Mouse (Mus musculus) adrenal gland (tissue): Measurements from ENCODE around the gene Mrpl33.

Source experiments
- intact Hi-C: fragments of 180-260 bp; cut with DNase I; formaldehyde crosslinking; loops from one replicate; pipeline ENCODE4 v1.15.1; 2025
- microRNA-seq, 2 experiments: library from miRNA; unstranded; fragments of <30 nt; microRNA quantifications; one replicate each; pipeline ENCODE4; 2019

Mrpl33 gene

GRCm38 (mm10) chr5:31693191-31693590 is 96.5 kb downstream of the Mrpl33 start:
- intact Hi-C loops: loop anchor here (10.0 kb wide), 1 partner anchor 502 kb away; no protein-coding TSS in a partner anchor

- intact Hi-C loops: loop anchor here (2.0 to 10.0 kb wide), 5 partner anchors 65 to 498 kb away; partner anchors contain the start of genes Fosl2 and Mrpl33
Measured at GRCm38 (mm10) chr5:31696971-31697643, 100.4 kb downstream of the Mrpl33 start, which contains the start of gene Rbks. Rbks (minus strand) TSS chr5:31697627.

DNA sequence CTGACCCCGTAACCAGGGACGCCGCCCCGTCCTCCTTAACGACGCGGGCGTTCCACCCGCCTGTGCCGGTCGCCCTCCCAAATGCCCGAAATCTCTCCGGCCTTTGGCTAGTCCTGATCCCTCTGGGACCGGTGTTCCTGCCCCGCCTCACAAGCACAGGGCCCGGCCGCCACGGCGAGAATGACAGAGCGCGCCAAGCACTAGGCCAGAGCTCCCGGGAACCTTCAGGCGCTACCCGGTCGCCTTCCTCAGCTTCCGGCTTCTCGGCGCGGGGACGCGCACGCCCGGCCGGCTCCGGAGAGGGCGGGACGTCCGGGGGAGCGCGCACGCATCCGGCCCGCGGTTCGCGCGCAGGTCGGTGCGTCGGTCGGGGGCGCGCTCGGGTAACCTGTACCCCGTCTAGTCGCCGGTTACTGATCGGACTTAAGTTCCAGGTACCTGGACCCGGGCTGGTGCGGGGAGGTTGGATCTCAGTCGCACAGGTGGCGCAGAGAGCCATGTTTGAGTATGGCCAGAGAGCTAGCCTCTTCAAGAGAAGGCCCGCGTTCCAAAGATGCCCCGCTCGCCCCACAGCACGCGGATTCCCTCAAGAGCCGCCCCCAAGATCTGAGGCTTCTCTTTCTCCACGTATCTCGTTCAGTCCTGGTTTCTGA is 101.0 kb downstream of the Mrpl33 start, which contains the start of gene Babam2:
Gene Babam2 (plus strand): TSS at position 41 of the 653 bp plus-strand sequence.
- intact Hi-C loops: loop anchor here (2.0 to 10.0 kb wide), 5 partner anchors 65 to 497 kb away; partner anchors contain the start of genes Fosl2 and Mrpl33

- intact Hi-C loops: loop anchor here (5.0 to 10.0 kb wide), 4 partner anchors 66 to 496 kb away; partner anchors contain the start of genes Fosl2 and Mrpl33
Measured at GRCm38 (mm10) chr5:31698297-31698726, 101.6 kb downstream of the Mrpl33 start.

DNA sequence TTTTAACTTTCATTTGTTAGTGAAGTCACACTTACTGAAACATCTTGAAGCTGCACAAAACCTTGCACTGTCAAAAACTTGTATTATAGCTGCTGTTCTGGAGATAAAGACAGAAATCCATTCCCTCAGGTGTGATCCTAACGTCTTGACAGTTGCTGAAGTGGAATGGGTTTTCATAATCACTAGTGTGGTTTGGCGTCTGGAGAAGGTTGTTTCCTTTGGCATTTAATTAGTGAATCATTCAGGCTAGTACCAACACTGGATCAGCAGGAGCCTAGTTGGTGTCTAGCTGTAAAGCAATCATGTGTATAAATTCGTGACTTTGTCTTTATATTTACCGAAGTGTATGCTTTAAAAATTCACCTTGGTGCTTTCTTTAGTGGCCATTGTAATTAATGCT is 102.2 kb downstream of the Mrpl33 start:
- intact Hi-C loops: loop anchor here (5.0 to 10.0 kb wide), 4 partner anchors 67 to 496 kb away; partner anchors contain the start of genes Fosl2 and Mrpl33

DNA sequence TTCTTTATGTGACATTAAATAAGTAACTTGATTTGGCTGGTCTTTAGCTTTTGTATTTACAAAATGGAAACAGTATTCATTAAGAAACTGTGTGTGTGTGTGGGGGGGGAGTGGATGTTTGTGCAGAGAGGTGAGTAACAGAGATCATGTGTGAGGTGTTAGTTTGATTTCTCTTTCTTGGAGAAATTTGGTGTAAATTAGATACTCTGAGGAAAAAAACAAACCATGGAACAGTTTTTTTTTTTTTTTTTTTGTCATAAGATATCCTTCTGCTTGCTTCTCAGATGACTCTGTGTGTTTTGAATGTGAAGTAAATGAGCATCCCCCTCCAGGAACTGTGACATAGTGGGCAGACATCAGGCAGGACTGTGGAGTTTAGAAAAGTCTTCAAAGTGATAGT is 102.7 kb downstream of the Mrpl33 start:
- intact Hi-C loops: loop anchor here (5.0 to 10.0 kb wide), 4 partner anchors 67 to 495 kb away; partner anchors contain the start of genes Fosl2 and Mrpl33

DNA sequence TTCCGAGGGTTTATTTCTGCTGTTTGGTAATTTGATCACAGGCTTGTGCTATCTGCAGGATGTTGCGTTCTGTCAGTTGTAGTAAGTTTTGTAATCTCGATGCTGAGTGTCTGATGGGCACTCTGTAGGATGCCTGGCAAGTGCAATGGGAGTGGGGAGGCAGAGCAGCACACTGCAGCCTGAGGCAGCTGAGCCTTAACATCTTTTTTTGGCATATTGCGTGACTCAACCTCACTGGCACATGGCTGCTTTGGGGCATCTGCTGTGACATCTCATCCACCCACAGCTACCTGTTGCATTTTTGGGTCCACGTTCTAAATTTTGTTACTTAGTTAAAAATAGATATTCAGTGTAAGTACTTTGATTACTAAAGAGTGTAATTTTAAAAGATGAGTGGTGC is 108.2 kb downstream of the Mrpl33 start:
- intact Hi-C loops: no loop called here

- intact Hi-C loops: no loop called here
Measured at GRCm38 (mm10) chr5:31706826-31707225, 110.1 kb downstream of the Mrpl33 start.

DNA sequence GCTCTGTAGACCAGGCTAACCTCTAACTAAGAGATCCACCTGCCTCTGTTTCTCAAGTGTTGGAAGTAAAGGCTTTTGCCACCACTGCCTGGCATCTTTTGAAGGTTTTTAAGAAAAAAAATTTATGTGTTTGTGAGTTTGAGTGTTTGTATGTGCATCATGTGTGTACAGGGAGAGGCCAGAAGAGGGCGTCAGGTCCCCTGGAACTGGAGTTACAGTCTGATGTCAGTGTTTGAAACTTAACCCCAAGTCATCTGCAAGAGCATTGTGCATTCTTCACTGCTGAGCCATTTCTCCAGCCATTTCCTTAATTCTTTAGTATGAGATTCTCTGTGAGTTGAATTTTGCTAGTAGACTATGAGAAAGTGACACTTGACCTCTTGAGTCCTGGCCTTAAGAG is 112.7 kb downstream of the Mrpl33 start:
- intact Hi-C loops: no loop called here

- intact Hi-C loops: loop anchor here (5.0 kb wide), 1 partner anchor 424 kb away; the partner anchor contains the start of gene Fosl2
Measured at GRCm38 (mm10) chr5:31713280-31713711, 116.6 kb downstream of the Mrpl33 start.

DNA sequence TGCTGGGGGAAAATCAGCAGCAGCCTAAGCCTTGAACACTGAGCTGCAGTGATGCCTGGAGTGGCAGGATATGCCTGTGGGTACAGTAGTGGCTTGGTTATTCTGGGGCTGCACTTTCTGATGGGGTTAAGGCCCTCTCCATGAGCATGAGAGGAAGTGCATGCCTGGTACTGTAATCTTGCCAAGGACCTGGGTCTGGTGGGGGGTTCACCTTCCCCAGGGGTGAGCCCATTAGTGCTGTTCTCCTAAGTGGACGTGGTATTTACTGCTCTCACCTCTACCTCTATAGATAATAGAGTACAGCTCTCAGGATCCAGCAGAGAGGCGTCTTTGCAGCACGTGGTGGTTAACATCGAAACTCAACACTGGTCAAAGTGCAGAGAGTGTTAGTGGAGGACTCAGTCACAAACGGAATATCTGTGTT is 117.1 kb downstream of the Mrpl33 start:
- intact Hi-C loops: loop anchor here (5.0 kb wide), 1 partner anchor 423 kb away; the partner anchor contains the start of gene Fosl2

Small RNA genes within 50 kb of the gene (microRNA-seq; reads per million reads assigned to microRNA genes)
- gene Mir3473e: 0 reads per million in 2 experiments
